Mouse (Mus musculus): ENCODE measurements at regions not wholly inside any gene's neighbourhood (a gene's known extent, or its start where the extent isn't known, plus 50 kb on each side); places are given as distances from the start of the nearest gene placed in this dataset.

DNA sequence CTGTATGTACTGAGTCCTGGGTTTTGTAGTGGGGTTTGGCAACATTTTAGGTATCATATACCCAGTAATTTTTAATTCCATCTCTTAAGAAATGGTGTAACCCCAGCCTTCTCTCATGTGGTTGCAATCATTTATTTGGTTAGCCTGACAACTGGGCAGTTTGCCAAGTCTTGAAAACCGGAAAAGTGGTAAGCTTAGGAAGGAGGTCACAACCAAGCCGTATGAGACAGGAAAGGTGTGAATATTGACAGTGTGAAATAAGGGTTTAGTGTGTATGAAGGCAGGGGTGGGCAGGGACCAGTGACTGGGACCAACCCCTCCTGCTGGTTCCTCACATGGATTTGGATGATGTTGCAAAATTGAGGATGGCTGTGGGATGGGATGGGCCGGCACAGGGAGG lies 221.5 kb upstream of the Pkn2 start:
- Histone ChIP-seq H3K36me3 (replicated peaks; ENCODE audit: control insufficient read depth, insufficient read depth) (no peaks in the 10 kb centered on the region), H3K4me3 (replicated peaks; ENCODE audit: low read length) (no peak overlapping the region), H3K27me3 (ENCODE audit: control insufficient read depth, insufficient read depth, low read length) (no peaks in the 10 kb centered on the region), H3K4me2 (replicated peaks) (no peak overlapping the region), H3K9ac (no peak overlapping the region), H3K27ac (no peak overlapping the region; the same call in 1 of the 2 replicates), H3K9me3 (ENCODE audit: control insufficient read depth, low read length) (no peaks in the 10 kb centered on the region), H3K4me1 (replicated peaks; ENCODE audit: control insufficient read depth, insufficient read depth, low read length) (peaks cover 13% of the 10 kb centered on the region)
- WGBS: 24% methylated on average over 3 of the region's 3 CpGs
- DNase-seq (ENCODE audit: low spot score): peak; percentile 60
- no peak; the same call in 1 of the 2 replicates for ATAC-seq (ENCODE audit: low FRiP score)

DNA sequence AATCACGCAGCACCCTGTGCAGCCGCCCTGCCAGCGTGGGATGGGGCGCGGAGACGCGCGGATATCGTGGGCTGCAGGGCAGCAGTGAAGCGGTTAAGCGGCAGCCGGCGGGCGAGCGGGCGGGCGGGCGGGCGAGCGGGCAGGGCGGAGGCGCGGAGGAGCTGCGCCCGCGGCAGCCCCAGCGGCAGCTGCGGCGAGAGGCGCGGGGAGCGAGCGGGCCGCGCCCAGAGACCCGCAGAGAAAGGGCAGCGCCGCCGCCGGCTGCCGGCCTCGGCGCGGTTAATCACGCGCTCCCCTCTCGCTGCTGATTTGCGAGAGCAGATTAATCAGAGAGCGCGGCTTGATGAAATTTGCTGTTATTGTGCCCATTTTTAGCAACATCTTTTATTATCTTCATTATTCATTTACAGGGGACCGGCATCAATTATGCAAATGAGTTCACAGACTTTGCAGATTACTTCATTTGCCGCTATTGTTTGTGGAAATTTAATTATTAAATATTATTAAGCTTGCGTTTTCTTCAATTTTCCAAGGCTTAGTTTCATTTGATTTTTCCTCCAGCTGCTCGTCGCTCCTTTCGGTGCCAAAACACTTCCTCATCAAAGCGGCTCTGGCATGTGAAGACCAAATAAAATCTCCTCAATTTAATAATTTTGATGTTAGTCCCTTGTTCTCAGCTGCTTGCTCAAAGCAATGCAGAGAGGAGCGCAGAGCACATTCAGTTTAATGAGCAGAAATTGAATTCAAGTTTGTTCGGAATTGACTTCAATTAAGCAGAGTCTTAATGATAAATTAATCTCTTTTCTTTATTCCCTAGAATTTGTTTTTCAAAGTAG lies 219.2 kb upstream of the Pkn2 start:
- Histone ChIP-seq H3K27ac (peak overlapping the region; percentile 92), H3K4me1 (replicated peaks; ENCODE audit: control insufficient read depth, insufficient read depth, low read length) (peaks cover 6% of the 10 kb centered on the region), H3K9ac (peak overlapping the region; percentile 79), H3K4me3 (replicated peaks; ENCODE audit: low read length) (peak overlapping the region; percentile 44), H3K36me3 (replicated peaks; ENCODE audit: control insufficient read depth, insufficient read depth) (no peaks in the 10 kb centered on the region), H3K4me2 (replicated peaks) (peak overlapping the region; percentile 73), H3K27me3 (ENCODE audit: control insufficient read depth, insufficient read depth, low read length) (no peaks in the 10 kb centered on the region), H3K9me3 (ENCODE audit: control insufficient read depth, low read length) (no peaks in the 10 kb centered on the region)
- 2% methylated on average over 46 of the region's 59 CpGs for WGBS
- ATAC-seq (ENCODE audit: low FRiP score) (peak; percentile 83), DNase-seq (ENCODE audit: low spot score) (peak; percentile 69)

DNA sequence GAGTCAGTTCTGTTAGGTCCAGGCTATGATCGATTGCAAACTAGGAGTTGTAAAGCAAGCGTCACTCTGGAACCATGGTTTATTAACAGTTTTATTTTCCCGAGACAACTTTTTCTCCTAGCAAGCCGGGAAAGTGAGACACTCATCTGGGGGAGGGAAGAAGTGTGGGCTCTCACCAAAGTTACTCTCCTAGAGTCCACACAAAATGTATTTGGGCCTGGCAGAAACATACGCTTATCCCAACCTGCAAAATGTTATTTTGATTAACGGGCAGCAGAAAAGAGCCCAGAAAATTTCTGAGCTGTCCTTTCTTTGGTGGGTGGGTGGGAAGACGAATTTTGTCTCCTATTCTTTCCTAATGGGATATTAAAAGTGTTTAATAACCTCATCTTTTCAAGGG lies 218.4 kb upstream of the Pkn2 start:
- ATAC-seq (ENCODE audit: low FRiP score) (no peak), DNase-seq (ENCODE audit: low spot score) (no peak)
- 59% methylated on average over 7 of the region's 7 CpGs for WGBS
- peak overlapping the region; percentile 92 for H3K27ac ChIP-seq
- no peaks in the 10 kb centered on the region for H3K36me3 ChIP-seq (replicated peaks; ENCODE audit: control insufficient read depth, insufficient read depth)
- H3K9ac ChIP-seq: peak overlapping the region; percentile 79
- H3K4me2 ChIP-seq (replicated peaks): peak overlapping the region; percentile 73
- peaks cover 6% of the 10 kb centered on the region for H3K4me1 ChIP-seq (replicated peaks; ENCODE audit: control insufficient read depth, insufficient read depth, low read length)
- H3K9me3 ChIP-seq (ENCODE audit: control insufficient read depth, low read length): no peaks in the 10 kb centered on the region
- H3K4me3 ChIP-seq (replicated peaks; ENCODE audit: low read length): peak overlapping the region; percentile 44
- H3K27me3 ChIP-seq (ENCODE audit: control insufficient read depth, insufficient read depth, low read length): no peaks in the 10 kb centered on the region

DNA sequence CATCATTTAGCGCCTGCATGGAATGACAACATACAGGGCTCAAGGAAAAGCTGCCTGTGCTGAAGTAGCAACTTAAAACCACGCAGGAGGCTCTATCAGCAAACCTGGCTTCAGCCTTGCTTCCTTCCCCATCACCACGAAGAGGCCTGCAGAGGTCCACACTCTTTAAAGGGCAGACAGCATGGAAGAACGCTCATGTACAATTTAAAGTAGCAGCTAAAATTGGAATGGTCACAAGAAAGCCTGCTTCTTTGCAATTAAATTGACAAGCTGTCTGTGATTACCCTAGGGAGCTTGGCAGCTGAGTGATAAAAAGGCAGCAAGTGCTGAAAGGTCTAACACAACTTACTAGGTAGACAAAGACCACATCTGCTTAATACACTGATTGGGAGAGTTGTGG lies 210.4 kb upstream of the Pkn2 start:
- Histone ChIP-seq H3K27ac (no peak overlapping the region), H3K4me3 (replicated peaks; ENCODE audit: low read length) (no peak overlapping the region), H3K9me3 (ENCODE audit: control insufficient read depth, low read length) (no peaks in the 10 kb centered on the region), H3K4me1 (replicated peaks; ENCODE audit: control insufficient read depth, insufficient read depth, low read length) (peaks cover 3% of the 10 kb centered on the region; the same call in 1 of the 2 replicates), H3K36me3 (replicated peaks; ENCODE audit: control insufficient read depth, insufficient read depth) (no peaks in the 10 kb centered on the region), H3K27me3 (ENCODE audit: control insufficient read depth, insufficient read depth, low read length) (no peaks in the 10 kb centered on the region), H3K9ac (no peak overlapping the region), H3K4me2 (replicated peaks) (no peak overlapping the region)
- DNase-seq (ENCODE audit: low spot score) (no peak), ATAC-seq (ENCODE audit: low FRiP score) (no peak)
- WGBS: 47% methylated on average over 4 of the region's 4 CpGs

DNA sequence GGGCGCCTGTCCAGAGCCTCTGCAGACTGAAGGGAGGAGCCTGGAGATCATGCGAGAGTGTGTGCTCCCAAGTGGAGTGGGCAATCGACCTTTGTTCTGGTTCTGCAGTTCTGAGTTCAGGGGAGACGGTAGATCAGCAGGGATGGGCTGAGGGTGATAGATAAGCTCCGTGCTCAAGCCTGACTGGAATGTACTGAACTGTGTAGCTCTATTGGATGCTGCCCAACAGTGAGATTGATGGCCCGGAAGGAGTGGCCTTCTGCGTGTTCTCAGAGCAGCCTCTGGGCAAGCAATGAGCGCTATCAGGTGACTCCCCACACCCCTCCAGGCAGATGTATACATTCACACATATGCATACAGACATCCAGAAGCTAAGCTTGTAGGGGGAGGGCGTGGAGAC lies 209.1 kb upstream of the Pkn2 start:
- no peaks in the 10 kb centered on the region for H3K9me3 ChIP-seq (ENCODE audit: control insufficient read depth, low read length)
- H3K27ac ChIP-seq: no peak overlapping the region
- H3K27me3 ChIP-seq (ENCODE audit: control insufficient read depth, insufficient read depth, low read length): no peaks in the 10 kb centered on the region
- ATAC-seq (ENCODE audit: low FRiP score) (no peak; the same call in 1 of the 2 replicates), DNase-seq (ENCODE audit: low spot score) (no peak)
- no peak overlapping the region for H3K9ac ChIP-seq
- H3K4me1 ChIP-seq (replicated peaks; ENCODE audit: control insufficient read depth, insufficient read depth, low read length): peaks cover 3% of the 10 kb centered on the region; the same call in 1 of the 2 replicates
- H3K4me3 ChIP-seq (replicated peaks; ENCODE audit: low read length): no peak overlapping the region
- no peaks in the 10 kb centered on the region for H3K36me3 ChIP-seq (replicated peaks; ENCODE audit: control insufficient read depth, insufficient read depth)
- no peak overlapping the region for H3K4me2 ChIP-seq (replicated peaks)
- WGBS: 60% methylated on average over 9 of the region's 9 CpGs

DNA sequence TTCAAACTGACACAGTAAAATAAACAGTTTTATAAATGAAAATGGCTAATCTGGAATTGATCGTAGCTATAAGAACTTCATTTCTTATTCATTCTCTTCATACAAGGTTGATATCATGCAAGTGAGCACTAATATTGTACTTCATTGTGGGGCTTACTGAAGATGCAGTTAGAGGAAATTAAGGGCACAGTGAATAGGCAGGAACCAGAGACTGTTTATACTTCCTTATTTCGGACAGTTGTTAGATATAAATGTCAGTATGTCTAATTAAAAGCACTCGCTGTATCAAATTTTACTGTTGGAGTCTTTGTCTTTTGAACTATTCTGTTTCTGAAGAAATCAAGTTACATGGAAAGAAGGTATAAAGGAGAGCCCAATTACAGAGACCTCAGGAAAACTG lies 208.5 kb upstream of the Pkn2 start:
- Histone ChIP-seq H3K4me2 (replicated peaks) (no peak overlapping the region), H3K4me3 (replicated peaks; ENCODE audit: low read length) (no peak overlapping the region), H3K27ac (no peak overlapping the region), H3K36me3 (replicated peaks; ENCODE audit: control insufficient read depth, insufficient read depth) (no peaks in the 10 kb centered on the region), H3K27me3 (ENCODE audit: control insufficient read depth, insufficient read depth, low read length) (no peaks in the 10 kb centered on the region), H3K9ac (no peak overlapping the region), H3K4me1 (replicated peaks; ENCODE audit: control insufficient read depth, insufficient read depth, low read length) (peaks cover 3% of the 10 kb centered on the region; the same call in 1 of the 2 replicates), H3K9me3 (ENCODE audit: control insufficient read depth, low read length) (no peaks in the 10 kb centered on the region)
- 89% methylated on average over 3 of the region's 3 CpGs for WGBS
- ATAC-seq (ENCODE audit: low FRiP score) (no peak), DNase-seq (ENCODE audit: low spot score) (no peak)

DNA sequence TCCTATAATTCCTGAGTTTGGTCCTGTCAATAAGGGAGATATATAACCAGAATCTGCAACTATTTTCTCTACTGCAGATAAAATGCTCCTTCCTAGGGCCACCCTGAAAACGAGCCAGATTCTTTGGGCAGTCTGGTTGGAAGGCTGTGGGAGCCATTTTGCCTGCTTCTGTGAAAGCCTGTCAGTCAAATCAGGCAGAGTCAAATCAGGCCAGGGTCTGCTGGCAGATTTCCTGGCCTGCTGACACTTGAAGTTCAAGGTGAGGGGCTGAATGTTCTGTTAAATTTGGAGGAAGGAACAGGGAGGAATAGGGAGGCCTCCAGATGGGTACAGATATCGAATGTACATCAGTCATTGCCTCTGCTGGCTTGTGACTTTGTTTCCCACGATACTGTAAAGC lies 206.0 kb upstream of the Pkn2 start:
- ATAC-seq (ENCODE audit: low FRiP score) (no peak), DNase-seq (ENCODE audit: low spot score) (no peak)
- no peak overlapping the region for H3K4me3 ChIP-seq (replicated peaks; ENCODE audit: low read length)
- WGBS: 76% methylated on average over 3 of the region's 3 CpGs
- no peaks in the 10 kb centered on the region for H3K9me3 ChIP-seq (ENCODE audit: control insufficient read depth, low read length)
- H3K4me1 ChIP-seq (replicated peaks; ENCODE audit: control insufficient read depth, insufficient read depth, low read length): peaks cover 3% of the 10 kb centered on the region; the same call in 1 of the 2 replicates
- no peaks in the 10 kb centered on the region for H3K36me3 ChIP-seq (replicated peaks; ENCODE audit: control insufficient read depth, insufficient read depth)
- H3K9ac ChIP-seq: no peak overlapping the region
- no peak overlapping the region for H3K27ac ChIP-seq
- H3K4me2 ChIP-seq (replicated peaks): no peak overlapping the region
- H3K27me3 ChIP-seq (ENCODE audit: control insufficient read depth, insufficient read depth, low read length): no peaks in the 10 kb centered on the region

DNA sequence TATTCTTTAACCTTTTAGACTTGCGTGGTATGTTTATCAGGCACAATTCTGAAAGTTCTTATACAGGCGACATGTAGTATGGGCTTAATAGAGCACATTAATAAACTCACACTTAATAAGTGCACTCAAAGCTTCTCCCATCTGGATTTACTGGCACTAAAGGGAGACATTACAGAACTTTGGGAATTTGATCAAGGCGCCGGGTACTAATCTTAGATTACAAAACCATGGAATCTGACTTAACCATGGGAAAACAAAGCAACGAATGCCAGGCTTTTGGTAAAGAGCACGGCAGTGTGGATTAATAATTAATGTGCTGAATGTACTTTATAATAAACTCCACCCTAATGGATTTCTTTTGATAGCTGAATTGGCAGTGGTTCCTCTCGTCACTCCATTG lies 196.5 kb upstream of the Pkn2 start:
- 84% methylated on average over 7 of the region's 7 CpGs for WGBS
- H3K4me2 ChIP-seq (replicated peaks): no peak overlapping the region
- ATAC-seq (ENCODE audit: low FRiP score): no peak

DNA sequence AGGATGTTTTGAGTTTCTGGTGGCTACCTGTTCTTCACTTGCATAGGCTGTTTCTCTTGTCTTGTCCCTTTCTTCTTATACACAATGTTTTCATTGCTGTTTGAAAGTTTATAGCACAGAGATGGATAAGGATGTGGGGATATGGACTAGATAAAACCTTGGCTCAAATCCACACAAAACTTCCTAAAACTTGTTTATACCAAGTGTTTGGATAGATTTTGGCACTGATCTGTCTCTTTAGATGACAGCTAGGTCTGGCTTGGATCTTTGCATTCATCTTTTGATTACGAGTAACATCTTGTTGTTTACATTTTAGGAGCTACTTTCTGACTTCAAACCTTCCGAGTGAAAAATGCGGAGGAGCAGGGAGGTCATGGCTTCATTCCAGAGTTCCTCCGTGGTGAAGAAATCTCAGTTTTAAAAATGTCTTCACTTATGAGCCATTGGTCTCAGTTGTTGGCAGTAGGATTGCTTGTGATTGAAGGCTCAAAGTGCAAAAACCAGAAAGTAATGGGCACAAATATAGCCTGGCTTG lies 190.1 kb upstream of the Pkn2 start:
- 78% methylated on average over 4 of the region's 4 CpGs for WGBS
- no peak for ATAC-seq (ENCODE audit: low FRiP score)
- no peak overlapping the region for H3K9ac ChIP-seq

More for the DNA sequence above, 196.5 kb upstream of the Pkn2 start:
- Histone ChIP-seq H3K27me3 (ENCODE audit: control insufficient read depth, insufficient read depth, low read length) (no peaks in the 10 kb centered on the region), H3K4me3 (replicated peaks; ENCODE audit: low read length) (no peak overlapping the region), H3K9ac (no peak overlapping the region), H3K4me1 (replicated peaks; ENCODE audit: control insufficient read depth, insufficient read depth, low read length) (no peaks in the 10 kb centered on the region), H3K9me3 (ENCODE audit: control insufficient read depth, low read length) (no peaks in the 10 kb centered on the region), H3K36me3 (replicated peaks; ENCODE audit: control insufficient read depth, insufficient read depth) (no peaks in the 10 kb centered on the region), H3K27ac (no peak overlapping the region)
- DNase-seq (ENCODE audit: low spot score): no peak

More for the DNA sequence above, 190.1 kb upstream of the Pkn2 start:
- no peak overlapping the region for H3K4me3 ChIP-seq (replicated peaks; ENCODE audit: low read length)
- H3K36me3 ChIP-seq (replicated peaks; ENCODE audit: control insufficient read depth, insufficient read depth): no peaks in the 10 kb centered on the region
- H3K27ac ChIP-seq: no peak overlapping the region
- H3K4me1 ChIP-seq (replicated peaks; ENCODE audit: control insufficient read depth, insufficient read depth, low read length): no peaks in the 10 kb centered on the region
- no peaks in the 10 kb centered on the region for H3K9me3 ChIP-seq (ENCODE audit: control insufficient read depth, low read length)
- no peak for DNase-seq (ENCODE audit: low spot score)
- H3K27me3 ChIP-seq (ENCODE audit: control insufficient read depth, insufficient read depth, low read length): no peaks in the 10 kb centered on the region
- no peak overlapping the region for H3K4me2 ChIP-seq (replicated peaks)
